Mouse (Mus musculus) lung, embryonic 14.5 days (tissue): Measurements from ENCODE around the gene Cep164. TPM values are rescaled to one million over a fixed set of nuclear protein-coding genes. Genes with fewer than 3 reads are reported as not detected.

Experiments
- ATAC-seq: fragments of 200-750 bp; cut with Nextera tagmentation; 2 replicates; pipeline ENCODE4 v1.8.0; 2017; ENCODE audit warnings: mild to moderate bottlenecking, moderate TSS enrichment, moderate library complexity; ENCODE audit not compliant: insufficient read depth
- DNase-seq: peaks from one replicate; pipeline ENCODE4 v3.0.0-alpha.2; 2015
- H3K27ac ChIP-seq: fragments of 300-500 bp; sonication (generic); 2 replicates; pipeline ENCODE4 v1.5.1; 2014; ENCODE audit warnings: low read depth, mild to moderate bottlenecking, moderate library complexity
- H3K27me3 ChIP-seq: fragments of 300-500 bp; sonication (generic); 2 replicates; pipeline ENCODE4 v1.6.1; 2014; ENCODE audit warnings: low read length, control low read depth; ENCODE audit not compliant: insufficient read depth
- H3K36me3 ChIP-seq: fragments of 300-500 bp; sonication (generic); 2 replicates; pipeline ENCODE4 v1.6.1; 2014; ENCODE audit warnings: control low read depth; ENCODE audit not compliant: insufficient read depth
- H3K4me1 ChIP-seq: fragments of 300-500 bp; sonication (generic); 2 replicates; pipeline ENCODE4 v1.6.1; 2014; ENCODE audit warnings: antibody characterized with exemption, control low read depth; ENCODE audit not compliant: insufficient read depth
- H3K4me2 ChIP-seq: fragments of 300-500 bp; sonication (generic); 2 replicates; pipeline ENCODE4 v1.6.1; 2014; ENCODE audit warnings: mild to moderate bottlenecking
- H3K4me3 ChIP-seq: fragments of 300-500 bp; sonication (generic); 2 replicates; pipeline ENCODE4 v1.5.1; 2014; ENCODE audit warnings: low read depth, low read length
- H3K9ac ChIP-seq: fragments of 300-500 bp; sonication (generic); 2 replicates; pipeline ENCODE4 v1.6.1; 2014
- H3K9me3 ChIP-seq: fragments of 300-500 bp; sonication (generic); 2 replicates; pipeline ENCODE4 v1.6.1; 2016; ENCODE audit warnings: low read depth, low read length, control low read depth
- CTCF ChIP-seq: IDR thresholded peaks from 2 replicates; pipeline ENCODE4 v1.5.1; 2016; ENCODE audit warnings: antibody characterized with exemption, low read depth
- WGBS: fragments of 180-500 bp; shearing (Covaris S2); extraction: QIAGEN DNeasy Blood & Tissue Kit; methylation state at CpG from one replicate; pipeline ENCODE4 v1.1.7; 2014; 5-methylcytosine and 5-hydroxymethylcytosine counted together
- polyA plus RNA-seq: library from polyadenylated mRNA; unstranded; fragments of >200 nt; fragmentation: Nextera tagmentation; extraction: Ambion mirVana; gene quantifications from 2 replicates; pipeline ENCODE4 v1.2.1, GENCODE M21; 2014

The Cep164 gene
- polyA plus RNA-seq, 1 experiment from 2014 or later: 26.9 TPM

GRCm38 (mm10) chr9:45740584-45740980, 87.9 kb downstream of the Cep164 start:
- H3K4me2 ChIP-seq: no peak overlapping the region
- H3K9me3 ChIP-seq: no peaks in the 10 kb centered on the region
- TF ChIP-seq CTCF: peak; percentile 51
- no peak overlapping the region for H3K4me3 ChIP-seq
- H3K9ac ChIP-seq: no peak overlapping the region
- no peak overlapping the region for H3K27ac ChIP-seq
- ATAC-seq: no peak
- 65% methylated on average over 2 of the region's 2 CpGs for WGBS
- H3K36me3 ChIP-seq: no peaks in the 10 kb centered on the region
- H3K4me1 ChIP-seq: no peaks in the 10 kb centered on the region
- peak; percentile 54 for DNase-seq
- no peaks in the 10 kb centered on the region for H3K27me3 ChIP-seq

GRCm38 (mm10) chr9:45739702-45740583, 88.5 kb downstream of the Cep164 start:
- Histone ChIP-seq H3K27me3 (no peaks in the 10 kb centered on the region), H3K9ac (no peak overlapping the region), H3K27ac (no peak overlapping the region), H3K36me3 (no peaks in the 10 kb centered on the region), H3K4me2 (no peak overlapping the region), H3K9me3 (no peaks in the 10 kb centered on the region), H3K4me1 (no peaks in the 10 kb centered on the region), H3K4me3 (no peak overlapping the region)
- DNase-seq: peak; percentile 81
- 55% methylated on average over 17 of the region's 17 CpGs for WGBS
- TF ChIP-seq CTCF: no peak
- peak; percentile 28; the same call in 1 of the 2 replicates for ATAC-seq

GRCm38 (mm10) chr9:45739001-45739701, 89.3 kb downstream of the Cep164 start:
- H3K4me1 ChIP-seq: no peaks in the 10 kb centered on the region
- DNase-seq: no peak

GRCm38 (mm10) chr9:45733246-45733645, 95.2 kb downstream of the Cep164 start:
- Histone ChIP-seq H3K9ac (no peak overlapping the region), H3K4me3 (no peak overlapping the region), H3K36me3 (no peaks in the 10 kb centered on the region), H3K4me2 (no peak overlapping the region), H3K27me3 (no peaks in the 10 kb centered on the region), H3K27ac (no peak overlapping the region), H3K9me3 (no peaks in the 10 kb centered on the region), H3K4me1 (no peaks in the 10 kb centered on the region)
- WGBS: 58% methylated on average over 6 of the region's 6 CpGs
- no peak for ATAC-seq
- no peak for TF ChIP-seq CTCF
- no peak for DNase-seq

More at GRCm38 (mm10) chr9:45739001-45739701, 89.3 kb downstream of the Cep164 start:
- WGBS: 57% methylated on average over 12 of the region's 12 CpGs
- no peak for ATAC-seq
- H3K4me3 ChIP-seq: no peak overlapping the region
- TF ChIP-seq CTCF: no peak
- no peak overlapping the region for H3K27ac ChIP-seq
- no peaks in the 10 kb centered on the region for H3K9me3 ChIP-seq
- H3K4me2 ChIP-seq: no peak overlapping the region
- H3K27me3 ChIP-seq: no peaks in the 10 kb centered on the region
- H3K9ac ChIP-seq: no peak overlapping the region
- H3K36me3 ChIP-seq: no peaks in the 10 kb centered on the region

- WGBS: 83% methylated on average over 5 of the region's 5 CpGs
Measured at GRCm38 (mm10) chr9:45731851-45732250, 96.6 kb downstream of the Cep164 start.

GRCm38 (mm10) chr9:45719997-45720396, 108.5 kb downstream of the Cep164 start:
- 67% methylated on average over 7 of the region's 7 CpGs for WGBS
- Histone ChIP-seq H3K4me2 (no peak overlapping the region), H3K4me1 (no peaks in the 10 kb centered on the region), H3K9ac (no peak overlapping the region), H3K27ac (no peak overlapping the region), H3K36me3 (no peaks in the 10 kb centered on the region), H3K27me3 (no peaks in the 10 kb centered on the region), H3K9me3 (no peaks in the 10 kb centered on the region), H3K4me3 (no peak overlapping the region)
- DNase-seq (no peak), ATAC-seq (no peak)
- no peak for TF ChIP-seq CTCF

More at GRCm38 (mm10) chr9:45731851-45732250, 96.6 kb downstream of the Cep164 start:
- DNase-seq: no peak
- Histone ChIP-seq H3K27me3 (no peaks in the 10 kb centered on the region), H3K4me3 (no peak overlapping the region), H3K4me1 (no peaks in the 10 kb centered on the region), H3K9me3 (no peaks in the 10 kb centered on the region), H3K36me3 (no peaks in the 10 kb centered on the region), H3K27ac (no peak overlapping the region), H3K9ac (no peak overlapping the region), H3K4me2 (no peak overlapping the region)
- no peak for TF ChIP-seq CTCF
- ATAC-seq: no peak

Other genes starting within 250 kb of the Cep164 start
- gene Bace1, start 9.9 kb upstream of the Cep164 start, polyA plus RNA-seq: 27.2 and 29.9 TPM in 2 replicates
- 18.5 and 19.2 TPM in 2 replicates for gene Pcsk7, start 77.8 kb upstream of the Cep164 start, polyA plus RNA-seq
- gene Rnf214, start 78.2 kb upstream of the Cep164 start, polyA plus RNA-seq: 52.6 and 54.4 TPM in 2 replicates
- gene Tagln, start 107.4 kb upstream of the Cep164 start, polyA plus RNA-seq: 147 and 150 TPM in 2 replicates
- 29.9 and 34.3 TPM in 2 replicates for gene Sidt2, start 126.6 kb upstream of the Cep164 start, polyA plus RNA-seq
- 179 and 184 TPM in 2 replicates for gene Pafah1b2, start 184.0 kb upstream of the Cep164 start, polyA plus RNA-seq
- gene Sik3, start 184.1 kb upstream of the Cep164 start, polyA plus RNA-seq: 14.1 and 15.7 TPM in 2 replicates